Mouse (Mus musculus) G1E (cell line): Measurements from ENCODE around the gene Pde1c.

Experiments
- CTCF ChIP-seq: IDR thresholded peaks from 2 replicates; pipeline ENCODE4 v1.5.1; 2012; ENCODE audit warnings: low read depth, low read length, inconsistent platforms, mixed read lengths
- GATA1 ChIP-seq: IDR thresholded peaks from 2 replicates; pipeline ENCODE4 v1.6.1; 2012; ENCODE audit warnings: borderline replicate concordance, low read length, inconsistent platforms, mixed read lengths
- GATA2 ChIP-seq: IDR thresholded peaks from 2 replicates; pipeline ENCODE4 v1.6.1; 2012; ENCODE audit warnings: low read depth, low read length, inconsistent platforms, borderline replicate concordance
- POLR2AphosphoS5 ChIP-seq: IDR thresholded peaks from 2 replicates; pipeline ENCODE4 v1.6.1; 2012; ENCODE audit warnings: low read depth, low read length, inconsistent platforms; ENCODE audit not compliant: insufficient replicate concordance

DNA sequence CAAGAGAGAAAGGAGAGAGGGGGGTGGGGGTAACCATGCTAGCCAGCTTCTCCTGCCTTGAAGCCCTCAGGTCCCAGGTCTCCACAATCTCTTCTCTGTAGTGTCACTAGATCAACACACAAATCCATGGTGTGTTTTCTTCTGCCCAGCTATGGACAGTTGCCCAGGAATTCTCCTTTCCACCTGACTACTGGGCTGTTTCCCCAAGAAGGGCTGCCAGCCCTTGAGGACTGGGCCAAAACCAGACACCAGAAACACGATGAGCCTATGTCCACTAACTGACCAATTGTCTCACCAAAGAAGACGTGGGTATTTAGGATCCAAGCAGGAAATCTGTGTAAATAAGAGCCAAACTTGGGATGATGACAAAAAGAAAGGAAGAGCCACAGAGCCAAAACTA is 36.6 kb downstream of the Pde1c start:
- no peak for TF ChIP-seq CTCF
- no peak for TF ChIP-seq GATA2
- TF ChIP-seq GATA1 = no peak
- TF ChIP-seq POLR2AphosphoS5 = no peak
